Mouse (Mus musculus) midbrain, embryonic 12.5 days (tissue): ENCODE results near the gene Trip6. TPM values are rescaled to one million over a fixed set of nuclear protein-coding genes. Genes with fewer than 3 reads are reported as not detected.
"Not testable (repeated sequence)": the region's sequence is repeated elsewhere in the genome, so short reads cannot be mapped to it uniquely, and the experiment has no call there.

ENCODE experiments used
- ATAC-seq: fragments of 200-750 bp; cut with Nextera tagmentation; 2 replicates; pipeline ENCODE4 v1.8.0; 2017; ENCODE audit warnings: low read depth, moderate TSS enrichment, moderate library complexity; ENCODE audit not compliant: low FRiP score
- H3K27ac ChIP-seq: fragments of 300-500 bp; sonication (generic); replicated peaks from 2 replicates; pipeline ENCODE4 v1.5.1; 2016; ENCODE audit warnings: mild to moderate bottlenecking
- H3K27me3 ChIP-seq: fragments of 300-500 bp; sonication (generic); 2 replicates; pipeline ENCODE4 v1.6.1; 2016; ENCODE audit warnings: mild to moderate bottlenecking
- H3K36me3 ChIP-seq: fragments of 300-500 bp; sonication (generic); 2 replicates; pipeline ENCODE4 v1.6.1; 2016
- H3K4me1 ChIP-seq: fragments of 300-500 bp; sonication (generic); 2 replicates; pipeline ENCODE4 v1.6.1; 2016
- H3K4me2 ChIP-seq: fragments of 300-500 bp; sonication (generic); replicated peaks from 2 replicates; pipeline ENCODE4 v1.6.1; 2016; ENCODE audit warnings: mild to moderate bottlenecking, moderate library complexity
- H3K4me3 ChIP-seq: fragments of 300-500 bp; sonication (generic); 2 replicates; pipeline ENCODE4 v1.5.1; 2016; ENCODE audit warnings: mild to moderate bottlenecking
- H3K9ac ChIP-seq: fragments of 300-500 bp; sonication (generic); replicated peaks from 2 replicates; pipeline ENCODE4 v1.6.1; 2016; ENCODE audit warnings: mild to moderate bottlenecking, moderate library complexity
- H3K9me3 ChIP-seq: fragments of 300-500 bp; sonication (generic); 2 replicates; pipeline ENCODE4 v1.6.1; 2016; ENCODE audit warnings: mild to moderate bottlenecking
- WGBS: fragments of 180-500 bp; shearing (Covaris S2); methylation state at CpG from one replicate; pipeline ENCODE4 v1.1.7; 2016; 5-methylcytosine and 5-hydroxymethylcytosine counted together
- microRNA-seq: library from miRNA; unstranded; fragments of <30 nt; microRNA quantifications from one replicate; pipeline ENCODE4, GENCODE M21; 2017
- polyA plus RNA-seq: library from polyadenylated mRNA; unstranded; fragments of >200 nt; fragmentation: Nextera tagmentation; extraction: Ambion mirVana; gene quantifications from 2 replicates; pipeline ENCODE4 v1.2.1, GENCODE M21; 2016

Trip6 gene
- polyA plus RNA-seq, 1 experiment from 2014 or later = 43.3 TPM

DNA sequence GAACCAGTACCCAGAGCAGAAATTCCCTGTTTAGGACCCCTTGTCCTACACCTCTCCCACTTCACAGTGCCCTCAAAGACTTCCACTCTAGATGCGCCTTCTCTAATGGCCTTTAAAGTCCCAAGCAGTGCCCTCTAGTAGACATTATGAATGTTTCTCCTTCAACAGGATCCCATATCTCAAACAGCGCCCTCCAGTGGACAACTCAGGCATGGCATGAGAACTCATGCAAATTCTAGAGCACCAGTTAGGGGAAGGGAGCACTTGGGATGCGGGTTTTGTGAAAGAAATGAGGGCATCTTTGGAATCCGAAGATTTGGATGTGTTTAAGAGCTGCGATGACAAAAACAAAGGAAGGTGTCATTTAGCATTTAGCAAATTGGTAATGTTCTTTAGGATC lies 29.2 kb downstream of the Trip6 start:
- ATAC-seq = no peak
- Histone ChIP-seq H3K4me2 (no peak overlapping the region), H3K36me3 (no peaks in the 10 kb centered on the region), H3K27me3 (peaks cover 32% of the 10 kb centered on the region), H3K27ac (no peak overlapping the region), H3K4me1 (peaks cover 34% of the 10 kb centered on the region), H3K9ac (no peak overlapping the region), H3K9me3 (no peaks in the 10 kb centered on the region), H3K4me3 (no peak overlapping the region)
- WGBS = 64% methylated on average over 5 of the region's 5 CpGs

- not testable (repeated sequence) for H3K4me3 ChIP-seq, H3K9me3 ChIP-seq, H3K36me3 ChIP-seq, ATAC-seq, H3K4me2 ChIP-seq, H3K27ac ChIP-seq, H3K9ac ChIP-seq
- H3K27me3 ChIP-seq = peaks cover 26% of the 10 kb centered on the region
- H3K4me1 ChIP-seq = peaks cover 32% of the 10 kb centered on the region
- WGBS = 86% methylated on average over 5 of the region's 6 CpGs
Measured at GRCm38 (mm10) chr5:137284411-137284810, 29.8 kb downstream of the Trip6 start.

GRCm38 (mm10) chr5:137277360-137278342 lies 36.6 kb downstream of the Trip6 start:
- Histone ChIP-seq H3K4me3 (no peak overlapping the region), H3K4me2 (no peak overlapping the region), H3K9ac (no peak overlapping the region), H3K27ac (no peak overlapping the region), H3K36me3 (no peaks in the 10 kb centered on the region), H3K9me3 (no peaks in the 10 kb centered on the region), H3K27me3 (no peaks in the 10 kb centered on the region), H3K4me1 (no peaks in the 10 kb centered on the region)
- WGBS = 57% methylated on average over 18 of the region's 18 CpGs
- no peak for ATAC-seq

DNA sequence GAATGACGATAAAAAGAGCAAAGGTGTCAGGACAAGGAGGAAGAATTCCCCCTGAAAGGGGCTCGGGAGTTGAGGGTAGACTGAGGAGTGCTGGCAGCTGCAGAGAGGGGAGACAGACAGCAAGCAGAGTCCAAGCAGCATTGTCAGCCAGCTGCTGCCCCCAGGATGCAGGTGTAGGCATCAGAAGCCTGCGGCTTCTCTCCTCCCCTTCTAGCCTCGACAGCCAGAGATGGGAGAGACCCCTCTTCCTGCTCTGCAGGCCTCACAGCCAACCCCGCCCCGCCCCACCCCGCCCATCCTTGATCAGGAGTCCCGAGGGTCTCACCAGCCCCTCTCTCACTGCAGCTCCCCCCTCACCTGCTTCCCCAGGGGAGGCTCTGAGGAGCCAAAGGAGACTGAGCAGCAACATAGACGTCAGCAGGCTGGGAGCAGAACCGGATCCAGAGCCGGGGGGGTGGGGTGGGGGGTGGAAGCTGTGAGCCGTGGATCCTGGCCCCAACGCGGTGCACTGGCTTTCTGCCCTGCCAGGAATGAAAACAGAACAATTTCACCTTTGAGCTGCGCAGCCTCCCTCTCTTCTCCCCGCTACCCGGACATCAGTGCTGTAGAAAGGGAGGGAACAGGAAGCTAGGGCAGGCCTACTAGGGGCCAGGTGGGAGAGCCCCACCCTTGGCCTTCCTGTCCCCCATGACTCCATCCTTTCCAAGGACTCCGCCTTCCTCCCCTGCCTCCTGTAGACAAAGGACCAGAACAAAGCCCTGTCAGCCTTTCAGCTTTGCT lies 45.9 kb downstream of the Trip6 start:
- Histone ChIP-seq H3K27me3 (no peaks in the 10 kb centered on the region), H3K4me2 (peak overlapping the region; percentile 26), H3K4me1 (peaks cover 8% of the 10 kb centered on the region), H3K36me3 (no peaks in the 10 kb centered on the region), H3K4me3 (no peak overlapping the region), H3K9ac (no peak overlapping the region), H3K9me3 (no peaks in the 10 kb centered on the region), H3K27ac (no peak overlapping the region)
- ATAC-seq = no peak
- 40% methylated on average over 14 of the region's 18 CpGs for WGBS

- H3K9me3 ChIP-seq = no peaks in the 10 kb centered on the region
- H3K27ac ChIP-seq = no peak overlapping the region
- no peaks in the 10 kb centered on the region for H3K36me3 ChIP-seq
- WGBS = 91% methylated on average over 11 of the region's 11 CpGs
- no peak overlapping the region for H3K9ac ChIP-seq
- H3K27me3 ChIP-seq = no peaks in the 10 kb centered on the region
- ATAC-seq = no peak
- no peak overlapping the region for H3K4me3 ChIP-seq
- peaks cover 8% of the 10 kb centered on the region for H3K4me1 ChIP-seq
- H3K4me2 ChIP-seq = no peak overlapping the region
Measured at GRCm38 (mm10) chr5:137264787-137265186, 49.4 kb downstream of the Trip6 start.

DNA sequence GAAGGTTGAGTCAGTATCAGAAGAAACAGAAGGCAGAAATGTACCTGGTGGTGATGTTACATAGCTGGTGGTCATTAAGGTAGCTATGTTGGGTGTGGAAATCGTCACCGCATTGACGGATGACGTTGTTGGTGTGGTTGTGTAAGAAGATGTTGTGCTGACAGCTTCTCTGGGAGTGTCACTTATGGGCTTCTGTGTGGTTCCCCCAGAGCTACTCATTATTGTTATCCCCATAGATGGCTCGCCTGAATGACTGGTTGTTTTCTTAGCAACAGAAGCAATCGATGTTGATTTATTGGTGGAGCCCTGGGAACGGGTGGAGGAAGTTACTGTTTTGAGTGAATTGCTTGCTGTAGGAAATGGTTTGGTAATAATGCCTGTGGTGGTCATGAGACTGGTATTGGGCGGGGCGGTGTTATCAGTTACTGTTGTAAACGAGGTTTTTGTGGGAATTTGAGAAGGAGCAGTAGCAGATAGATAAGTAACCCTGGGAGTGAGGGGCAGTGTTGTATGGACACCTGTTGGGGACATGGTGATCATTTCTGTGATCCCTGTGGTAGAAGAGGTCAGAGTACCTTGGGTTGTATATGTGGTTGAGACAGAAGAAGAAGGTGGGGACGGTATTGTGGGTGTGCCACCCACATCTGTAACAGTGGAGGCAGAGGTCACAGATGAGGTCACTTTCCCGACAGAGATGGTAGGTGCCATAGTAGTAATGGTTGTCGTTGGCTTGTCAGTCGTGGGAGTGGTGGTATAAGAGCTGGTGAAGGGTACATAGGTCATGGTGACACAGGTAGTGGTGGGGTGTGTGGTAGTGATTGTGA lies 50.1 kb downstream of the Trip6 start:
- Histone ChIP-seq H3K9me3 (no peaks in the 10 kb centered on the region), H3K9ac (no peak overlapping the region), H3K36me3 (no peaks in the 10 kb centered on the region), H3K4me1 (peaks cover 8% of the 10 kb centered on the region), H3K4me2 (no peak overlapping the region), H3K27me3 (no peaks in the 10 kb centered on the region), H3K4me3 (no peak overlapping the region), H3K27ac (no peak overlapping the region)
- WGBS = 90% methylated on average over 14 of the region's 14 CpGs
- no peak for ATAC-seq

Small RNAs within 50 kb of the gene (microRNA-seq; reads per million reads assigned to microRNA genes)
- 1.6 reads per million for gene Mir7036
- gene Mir8116 = not detected

Other genes starting within 250 kb of the Trip6 start
- 0.23 TPM in 1 of 2 replicates, not detected in the other for gene Serpine1, start 242.1 kb downstream of the Trip6 start, polyA plus RNA-seq
- gene Trim56, start 198.2 kb downstream of the Trip6 start, polyA plus RNA-seq = 5.3 and 5.5 TPM in 2 replicates
- not detected in 2 replicates for gene Muc3, start 165.1 kb downstream of the Trip6 start, polyA plus RNA-seq
- gene Muc3a, start 102.0 kb downstream of the Trip6 start, polyA plus RNA-seq = 0.09 TPM in 1 of 2 replicates, not detected in the other
- gene Ache, start 26.9 kb downstream of the Trip6 start, polyA plus RNA-seq = 5.0 and 5.3 TPM in 2 replicates
- 7.9 and 8.0 TPM in 2 replicates for gene Ufsp1, start 19.8 kb downstream of the Trip6 start, polyA plus RNA-seq
- gene Srrt, start 6.7 kb downstream of the Trip6 start, polyA plus RNA-seq = 178 and 180 TPM in 2 replicates
- 22.7 and 22.9 TPM in 2 replicates for gene Slc12a9, start 19.2 kb upstream of the Trip6 start, polyA plus RNA-seq
- gene Ephb4, start 35.7 kb upstream of the Trip6 start, polyA plus RNA-seq = 27.0 and 28.9 TPM in 2 replicates
- gene Zan, start 162.7 kb upstream of the Trip6 start, polyA plus RNA-seq = 0.03 TPM in 1 of 2 replicates, not detected in the other
- 58.0 and 58.1 TPM in 2 replicates for gene Pop7, start 188.1 kb upstream of the Trip6 start, polyA plus RNA-seq
- gene Gigyf1, start 204.1 kb upstream of the Trip6 start, polyA plus RNA-seq = 20.5 and 21.1 TPM in 2 replicates
- 0.34 TPM in 1 of 2 replicates, not detected in the other for gene Epo, start 218.8 kb upstream of the Trip6 start, polyA plus RNA-seq
- gene Gnb2, start 219.1 kb upstream of the Trip6 start, polyA plus RNA-seq = 464 and 467 TPM in 2 replicates
- 89.4 and 93.1 TPM in 2 replicates for gene Actl6b, start 239.1 kb upstream of the Trip6 start, polyA plus RNA-seq